Mouse (Mus musculus) myocyte (in vitro differentiated cells): ENCODE data around the gene BC048679. TPM values are rescaled to one million over a fixed set of nuclear protein-coding genes. Genes with fewer than 3 reads are reported as not detected.

Source experiments
- H3K27me3 ChIP-seq: one replicate; pipeline ENCODE4 v1.6.1; 2011; ENCODE audit not compliant: control insufficient read depth, insufficient read depth, insufficient read length
- H3K36me3 ChIP-seq: one replicate; pipeline ENCODE4 v1.6.1; 2011; ENCODE audit not compliant: control insufficient read depth, insufficient read depth
- H3K4me2 ChIP-seq: one replicate; pipeline ENCODE4 v1.6.1; 2011; ENCODE audit warnings: low read depth, control low read depth
- H3K4me3 ChIP-seq: one replicate; pipeline ENCODE4 v1.5.1; 2011; ENCODE audit warnings: mild to moderate bottlenecking, control low read depth, moderate library complexity
- H3K79me2 ChIP-seq: one replicate; pipeline ENCODE4 v1.6.1; 2011; ENCODE audit not compliant: control insufficient read depth, insufficient read depth
- H3ac ChIP-seq: one replicate; pipeline ENCODE4 v1.6.1; 2011; ENCODE audit not compliant: control insufficient read depth, insufficient read length
- CEBPB ChIP-seq: IDR thresholded peaks from 2 replicates; pipeline ENCODE4 v1.6.1; 2011; ENCODE audit warnings: mild to moderate bottlenecking, moderate library complexity; ENCODE audit not compliant: poor library complexity, insufficient read depth, severe bottlenecking
- E2F4 ChIP-seq: IDR thresholded peaks from one replicate; pipeline ENCODE4 v1.6.1; 2011; ENCODE audit warnings: mild to moderate bottlenecking, control low read depth, moderate library complexity; ENCODE audit not compliant: insufficient read depth
- MAX ChIP-seq: IDR thresholded peaks from one replicate; pipeline ENCODE4 v1.6.1; 2011; ENCODE audit warnings: low read depth, mild to moderate bottlenecking, control low read depth
- MYOD1 ChIP-seq, 3 experiments: IDR thresholded peaks; one replicate each; pipeline ENCODE4 v1.6.1; 2011; ENCODE audit warnings: control low read depth in 2 of 3, low read depth in 2 of 3, mild to moderate bottlenecking in 2 of 3, moderate library complexity in 1 of 3; ENCODE audit not compliant: insufficient read length in 2 of 3, control insufficient read depth in 1 of 3
- MYOG ChIP-seq, 3 experiments: IDR thresholded peaks; one replicate each; pipeline ENCODE4 v1.6.1; 2011; ENCODE audit warnings: control low read depth in 2 of 3, low read depth in 2 of 3, mild to moderate bottlenecking in 2 of 3; ENCODE audit not compliant: insufficient read length in 2 of 3, control insufficient read depth in 1 of 3, insufficient read depth in 1 of 3
- POLR2A ChIP-seq: IDR thresholded peaks from one replicate; pipeline ENCODE4 v1.6.1; 2011; ENCODE audit warnings: low read depth, mild to moderate bottlenecking, control low read depth, moderate library complexity; ENCODE audit not compliant: insufficient read length
- POLR2AphosphoS2 ChIP-seq: IDR thresholded peaks from one replicate; pipeline ENCODE4 v1.6.1; 2011; ENCODE audit warnings: low read depth, control low read depth; ENCODE audit not compliant: insufficient read length
- REST ChIP-seq: IDR thresholded peaks from one replicate; pipeline ENCODE4 v1.6.1; 2011; ENCODE audit warnings: mild to moderate bottlenecking, control low read depth, moderate library complexity; ENCODE audit not compliant: insufficient read depth, insufficient read length
- SRF ChIP-seq: IDR thresholded peaks from one replicate; pipeline ENCODE4 v1.6.1; 2011; ENCODE audit warnings: low read depth; ENCODE audit not compliant: control insufficient read depth, insufficient read length
- TCF12 ChIP-seq: IDR thresholded peaks from one replicate; pipeline ENCODE4 v1.6.1; 2011; ENCODE audit warnings: mild to moderate bottlenecking, control low read depth; ENCODE audit not compliant: poor library complexity, insufficient read depth, severe bottlenecking
- TCF3 ChIP-seq: IDR thresholded peaks from one replicate; pipeline ENCODE4 v1.6.1; 2011; ENCODE audit warnings: low read depth, control low read depth; ENCODE audit not compliant: insufficient read length
- USF1 ChIP-seq: IDR thresholded peaks from one replicate; pipeline ENCODE4 v1.6.1; 2011; ENCODE audit warnings: low read depth, mild to moderate bottlenecking, control low read depth, moderate library complexity
- polyA plus RNA-seq: library from polyadenylated mRNA; unstranded; fragments of >200 nt; fragmentation: generic; extraction: Trizol; gene quantifications from one replicate; pipeline ENCODE4 v1.2.1, GENCODE M21; 2012; ENCODE audit warnings: missing spikeins

Gene BC048679
- not detected for polyA plus RNA-seq

DNA sequence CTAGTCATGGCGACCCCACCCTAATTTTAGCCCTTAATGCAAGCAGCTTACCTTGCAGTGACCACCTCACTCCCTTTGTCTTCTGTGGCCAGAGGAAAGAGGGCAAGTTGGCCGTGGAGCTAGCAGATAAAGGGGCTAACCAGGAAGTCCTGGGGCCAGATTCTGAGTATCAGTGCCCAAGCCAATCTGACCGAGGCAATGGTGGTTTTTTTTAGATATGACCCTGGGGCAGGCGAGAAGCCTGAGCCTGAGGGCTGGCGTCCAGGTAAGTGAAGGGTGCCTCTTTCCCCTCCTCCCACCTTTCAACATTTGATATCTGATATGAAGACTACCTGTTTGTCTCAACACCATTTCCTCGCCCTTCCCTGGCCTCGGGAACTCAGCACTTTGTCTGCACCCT is at the start of gene BC048679:
Gene BC048679, minus strand, starts transcription at position 101 of the 400 bp plus-strand sequence.
- peaks cover 52% of the 10 kb centered on the region for H3K27me3 ChIP-seq
- TF ChIP-seq TCF12 (no peak), MYOD1 (IDR thresholded peaks at IDR 0.05; ENCODE audit: control insufficient read depth in 1 of 3, insufficient read length in 2 of 3, low read depth in 2 of 3) (no peak), POLR2AphosphoS2 (no peak), USF1 (no peak), REST (no peak), TCF3 (no peak), E2F4 (no peak), MYOG (IDR thresholded peaks at IDR 0.05; ENCODE audit: control insufficient read depth in 1 of 3, insufficient read depth in 1 of 3, insufficient read length in 2 of 3, low read depth in 2 of 3) (no peak), SRF (no peak), MAX (no peak), POLR2A (no peak)
- no peak within 1 kb of the TSS for H3K4me2 ChIP-seq

DNA sequence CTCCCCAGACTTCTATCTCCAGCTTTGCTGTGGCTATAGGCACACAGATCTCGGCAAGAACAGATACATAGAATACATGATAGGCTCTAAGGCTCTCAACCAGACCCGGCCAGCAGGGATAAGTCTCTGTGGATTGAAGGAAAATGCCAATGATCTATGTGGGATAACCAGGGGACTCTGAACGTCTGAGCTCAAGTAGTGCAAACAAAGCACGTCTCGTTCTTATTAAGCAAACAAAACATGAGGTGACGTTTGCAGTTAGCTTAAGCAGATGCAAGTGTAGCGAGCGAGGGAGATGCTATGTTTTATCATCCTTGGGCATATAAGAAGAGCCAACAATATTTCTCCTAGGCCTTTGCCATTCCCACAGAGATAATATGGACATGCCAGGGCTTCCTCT is 44.9 kb upstream of the BC048679 start:
- H3K36me3 ChIP-seq, result no peaks in the 10 kb centered on the region
- no peaks in the 10 kb centered on the region for H3K79me2 ChIP-seq
- H3K27me3 ChIP-seq, result peaks cover 25% of the 10 kb centered on the region
- H3K4me3 ChIP-seq, result no peak overlapping the region
- no peak for TF ChIP-seq CEBPB
- TF ChIP-seq POLR2AphosphoS2, result no peak
- TF ChIP-seq TCF3, result no peak
- TF ChIP-seq SRF, result no peak
- no peak for TF ChIP-seq REST
- H3ac ChIP-seq, result no peak overlapping the region
- H3K4me2 ChIP-seq, result no peak overlapping the region

More for the DNA sequence above, at the start of gene BC048679:
- Histone ChIP-seq H3ac (no peak within 1 kb of the TSS), H3K79me2 (no peaks in the 10 kb centered on the region), H3K4me3 (no peak within 1 kb of the TSS), H3K36me3 (no peaks in the 10 kb centered on the region)

DNA sequence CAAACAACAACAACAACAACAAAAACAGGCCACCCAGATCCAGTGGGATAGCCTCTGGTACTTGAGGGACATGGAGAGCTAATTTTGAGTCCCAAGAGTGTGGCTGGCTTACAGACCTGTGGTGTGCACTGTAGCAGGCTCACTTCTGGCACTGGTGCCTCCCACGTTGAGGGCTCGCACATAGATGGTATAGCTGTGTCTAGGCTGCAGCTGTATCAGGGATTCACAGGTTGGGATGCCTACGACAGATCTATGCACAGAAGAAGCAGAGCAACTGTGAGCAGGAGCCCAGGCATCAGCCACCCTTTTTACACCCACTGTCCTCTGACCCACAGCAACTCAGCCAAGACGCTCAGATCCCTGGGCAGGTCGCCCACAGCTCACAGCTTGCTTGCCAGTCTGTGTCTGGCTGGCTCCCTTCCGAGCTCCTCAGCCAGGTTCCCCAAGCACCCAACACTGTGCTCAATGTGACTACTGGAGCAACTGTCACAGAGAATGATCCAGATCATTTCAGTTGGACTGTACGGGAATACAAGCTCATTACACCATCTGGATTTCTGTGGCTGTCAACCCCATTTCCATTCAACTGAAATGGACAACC is 43.9 kb upstream of the BC048679 start:
- Histone ChIP-seq H3K27me3 (peaks cover 25% of the 10 kb centered on the region), H3K79me2 (no peaks in the 10 kb centered on the region), H3K4me3 (no peak overlapping the region), H3K36me3 (no peaks in the 10 kb centered on the region), H3K4me2 (no peak overlapping the region), H3ac (no peak overlapping the region)
- no peak for TF ChIP-seq TCF3
- TF ChIP-seq POLR2AphosphoS2, result no peak
- no peak for TF ChIP-seq USF1
- no peak for TF ChIP-seq E2F4
- TF ChIP-seq MAX, result no peak

DNA sequence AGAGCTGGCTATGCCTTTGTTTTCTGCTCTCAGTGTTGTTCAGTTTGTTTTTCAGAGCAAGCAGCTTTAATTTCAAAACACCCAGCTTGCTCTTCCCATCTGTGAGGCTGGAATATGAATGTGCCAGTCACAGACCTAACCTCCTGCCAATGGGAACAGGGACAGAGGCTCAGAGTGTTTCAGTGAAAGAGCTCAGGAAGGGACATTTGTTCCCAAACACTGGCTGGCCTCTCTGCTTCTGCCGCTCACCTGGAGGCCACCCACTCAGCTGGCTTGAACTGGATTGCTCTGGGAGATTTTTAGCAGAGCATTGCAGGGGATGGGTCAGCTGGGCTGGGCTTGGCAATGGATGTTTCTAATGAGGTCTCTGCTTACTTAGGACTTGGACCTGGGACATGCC is 42.9 kb upstream of the BC048679 start:
- H3ac ChIP-seq, result no peak overlapping the region
- peaks cover 25% of the 10 kb centered on the region for H3K27me3 ChIP-seq
- no peaks in the 10 kb centered on the region for H3K36me3 ChIP-seq
- no peak overlapping the region for H3K4me3 ChIP-seq
- H3K79me2 ChIP-seq, result no peaks in the 10 kb centered on the region
- TF ChIP-seq TCF3, result no peak
- TF ChIP-seq MYOD1 (IDR thresholded peaks at IDR 0.05; ENCODE audit: control insufficient read depth in 1 of 3, insufficient read length in 2 of 3, low read depth in 2 of 3), result no peak
- TF ChIP-seq POLR2AphosphoS2, result no peak
- TF ChIP-seq MYOG (IDR thresholded peaks at IDR 0.05; ENCODE audit: control insufficient read depth in 1 of 3, insufficient read depth in 1 of 3, insufficient read length in 2 of 3, low read depth in 2 of 3), result no peak
- no peak for TF ChIP-seq POLR2A
- no peak for TF ChIP-seq MAX
- TF ChIP-seq SRF, result no peak
- TF ChIP-seq REST, result no peak
- no peak for TF ChIP-seq USF1
- TF ChIP-seq E2F4, result no peak
- no peak for TF ChIP-seq TCF12
- no peak for TF ChIP-seq CEBPB
- H3K4me2 ChIP-seq, result no peak overlapping the region

DNA sequence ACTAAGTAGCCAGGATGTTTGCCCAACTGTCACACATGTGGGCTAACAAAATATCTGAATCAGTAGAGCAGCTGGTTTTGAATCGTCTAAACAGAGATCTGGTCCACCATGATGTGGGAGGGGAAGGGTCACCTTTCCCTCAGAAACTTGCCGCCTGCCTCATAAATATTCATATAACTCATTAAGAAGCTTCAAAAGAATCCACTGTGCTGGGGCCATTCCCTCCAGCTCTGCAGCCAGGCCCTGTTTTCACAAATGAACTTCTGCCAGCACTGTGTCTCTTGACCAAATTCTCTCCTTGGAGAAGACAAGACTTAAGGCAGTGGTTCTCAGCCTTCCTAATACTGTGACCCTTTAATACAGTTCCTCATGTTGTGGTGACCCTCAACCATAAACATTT is 41.5 kb upstream of the BC048679 start:
- H3K4me2 ChIP-seq, result no peak overlapping the region
- H3K4me3 ChIP-seq, result no peak overlapping the region
- no peak overlapping the region for H3ac ChIP-seq
- peaks cover 18% of the 10 kb centered on the region for H3K27me3 ChIP-seq
- H3K36me3 ChIP-seq, result peaks cover 6% of the 10 kb centered on the region
- H3K79me2 ChIP-seq, result no peaks in the 10 kb centered on the region
- TF ChIP-seq MAX (no peak), SRF (no peak), USF1 (no peak), POLR2A (no peak)
